Mouse (Mus musculus): ENCODE measurements at regions not wholly inside any gene's neighbourhood (a gene's known extent, or its start where the extent isn't known, plus 50 kb on each side); places are given as distances from the start of the nearest gene placed in this dataset.

DNA sequence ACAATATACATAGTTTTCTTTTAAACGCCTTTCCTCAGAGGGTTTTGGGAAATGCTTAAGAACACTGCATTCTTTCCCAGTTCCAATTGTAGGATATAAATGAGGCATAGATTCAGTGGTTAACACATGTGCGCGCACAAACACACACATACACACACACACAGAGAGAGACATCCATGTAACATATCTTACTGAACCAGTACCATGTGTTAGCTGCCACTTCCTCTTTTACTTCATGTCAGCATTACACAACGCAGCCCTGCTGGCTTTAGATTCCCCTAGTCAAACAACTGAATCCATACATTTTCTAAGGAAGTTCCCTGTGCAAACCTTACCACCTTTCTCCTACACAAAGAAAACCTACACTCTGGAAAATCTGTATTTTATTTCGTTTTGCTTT, 189.1 kb upstream of the Atp2b1 start:
- DNase-seq: no peak

GRCm38 (mm10) chr10:98727130-98727529, 187.1 kb upstream of the Atp2b1 start:
- no peak for DNase-seq

- DNase-seq: no peak
Measured at GRCm38 (mm10) chr10:98728396-98729030, 185.7 kb upstream of the Atp2b1 start.

GRCm38 (mm10) chr10:98733950-98734585, 180.1 kb upstream of the Atp2b1 start:
- no peak for DNase-seq

- DNase-seq: no peak
Measured at GRCm38 (mm10) chr10:98740507-98741147, 173.6 kb upstream of the Atp2b1 start.

DNA sequence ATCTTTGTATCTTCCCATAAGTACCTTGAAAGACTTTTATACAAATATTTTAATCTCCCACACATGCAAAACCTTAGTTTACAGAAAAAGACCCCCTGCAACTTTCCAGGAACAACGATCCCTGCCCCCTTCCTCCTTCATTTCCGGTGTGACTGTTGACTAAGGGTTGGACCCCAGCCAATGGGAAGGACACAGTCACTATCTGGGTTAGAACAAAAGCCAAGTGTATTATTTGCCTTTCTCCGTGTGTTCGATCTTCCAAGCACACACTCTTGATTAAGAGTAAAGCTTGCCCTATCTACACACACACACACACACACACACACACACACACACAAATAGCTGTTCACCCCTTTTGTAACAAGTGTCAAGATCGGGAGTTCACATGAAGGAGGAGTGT, 172.8 kb upstream of the Atp2b1 start:
- DNase-seq: peak; percentile 41

DNA sequence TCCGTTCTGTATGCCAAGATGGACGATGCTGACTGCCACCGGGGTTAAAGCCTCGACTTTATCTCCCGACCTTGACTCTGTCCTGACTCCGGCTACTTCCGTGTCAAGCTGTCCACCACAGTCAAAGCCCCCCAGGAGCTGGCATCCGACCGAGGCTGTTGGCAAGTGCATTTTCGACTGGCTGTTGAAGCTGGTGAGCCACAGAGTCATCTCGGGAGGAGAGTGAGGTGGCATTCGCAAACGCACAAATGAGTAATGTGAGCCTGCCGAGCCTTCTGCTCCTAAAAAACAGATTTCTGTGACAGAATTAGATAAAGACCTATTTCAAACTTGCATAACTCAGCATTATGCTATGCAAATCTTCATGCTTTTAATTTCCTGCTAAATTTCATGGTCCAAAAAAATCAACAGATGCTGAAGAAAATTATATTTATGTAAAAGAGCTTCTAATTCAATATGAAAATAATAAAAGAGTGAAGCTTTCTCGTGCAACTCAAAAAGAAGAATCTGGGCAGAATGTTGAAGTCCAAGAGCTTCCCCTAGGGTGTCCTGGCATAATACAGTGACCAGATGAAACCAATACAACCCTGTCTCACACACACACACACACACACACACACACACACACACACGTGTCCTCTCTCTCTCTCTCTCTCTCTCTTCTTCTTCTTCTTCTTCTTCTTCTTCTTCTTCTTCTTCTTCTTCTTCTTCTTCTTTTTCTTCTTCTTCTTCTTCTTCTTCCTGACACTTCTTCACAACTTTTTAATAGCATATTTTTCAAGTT, 171.2 kb upstream of the Atp2b1 start:
- DNase-seq: no peak

- DNase-seq: no peak
Measured at GRCm38 (mm10) chr10:98744246-98744645, 170.0 kb upstream of the Atp2b1 start.

- no peak for DNase-seq
Measured at GRCm38 (mm10) chr10:98744662-98745061, 169.5 kb upstream of the Atp2b1 start.

DNA sequence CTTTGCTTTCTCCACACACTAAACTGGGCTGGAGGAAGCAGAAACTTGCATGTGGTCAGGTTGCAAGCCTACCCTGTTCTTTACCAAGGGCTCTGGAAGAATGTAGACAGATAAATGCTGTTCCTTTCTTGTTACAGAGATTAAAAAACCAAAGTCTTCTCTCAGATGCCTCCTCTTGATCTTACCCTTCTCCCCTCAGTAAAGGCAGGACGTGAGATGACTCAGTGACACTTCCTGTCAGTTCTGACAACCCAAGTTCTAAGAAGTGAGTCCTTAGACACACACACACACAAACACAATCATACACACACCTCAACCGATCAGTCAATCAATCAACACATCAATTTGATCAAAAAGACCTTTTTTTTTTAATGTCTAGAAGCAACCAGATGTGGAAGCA, 168.8 kb upstream of the Atp2b1 start:
- DNase-seq: no peak

- no peak for DNase-seq
Measured at GRCm38 (mm10) chr10:98745861-98746260, 168.3 kb upstream of the Atp2b1 start.

DNA sequence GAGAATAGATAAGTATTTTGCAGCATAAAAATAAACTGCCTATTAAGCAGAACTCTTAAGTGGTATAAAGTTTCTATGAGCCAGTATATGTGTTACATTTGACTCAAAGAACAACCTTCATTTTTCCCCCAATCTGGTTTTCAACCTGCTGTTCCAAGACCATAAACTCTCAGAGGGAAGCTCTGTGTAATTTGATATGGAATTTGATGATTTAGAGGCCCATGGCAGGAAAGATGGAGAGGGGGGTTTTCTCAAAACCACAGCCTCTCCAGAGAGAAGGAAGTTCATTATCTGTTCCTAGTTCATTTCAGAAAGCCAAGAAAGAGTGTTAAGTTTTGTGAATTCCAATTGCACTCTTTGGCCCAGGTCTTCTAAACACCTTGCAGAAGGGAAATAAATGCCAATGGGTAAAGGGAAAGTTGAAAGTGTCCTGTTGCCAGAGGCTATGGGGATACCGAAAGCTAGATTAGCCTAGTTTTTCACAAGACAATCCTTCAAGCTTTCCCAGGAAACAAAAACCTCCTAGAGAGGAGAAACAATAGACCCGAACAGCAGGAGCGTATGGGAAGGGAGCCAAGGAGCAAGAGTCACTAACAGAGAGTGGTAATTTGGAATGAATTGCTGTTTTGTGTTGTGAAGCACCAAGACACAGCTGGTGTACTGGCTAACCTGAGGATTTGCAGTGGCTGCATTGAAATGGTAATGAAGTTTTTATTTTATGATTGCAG, 165.2 kb upstream of the Atp2b1 start:
- peak; percentile 19 for DNase-seq

DNA sequence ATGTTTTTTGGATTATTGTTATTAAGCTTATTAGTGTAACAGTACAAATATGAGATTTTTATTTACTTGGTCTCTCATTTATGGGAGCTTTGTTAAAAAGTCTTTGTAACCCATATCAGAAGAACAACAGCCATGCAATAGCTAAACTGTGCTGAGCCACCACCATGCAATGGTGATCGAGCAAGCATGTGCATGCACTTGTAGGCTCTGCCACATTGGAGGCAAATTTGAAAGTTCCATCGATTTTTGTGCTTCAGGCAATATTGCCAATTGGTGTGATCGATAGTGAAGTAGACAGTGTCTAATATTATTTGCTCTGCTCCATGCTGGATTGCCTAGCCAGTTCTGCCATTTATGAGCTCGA, 164.6 kb upstream of the Atp2b1 start:
- no peak for DNase-seq

- peak; percentile 28 for DNase-seq
Measured at GRCm38 (mm10) chr10:98751376-98752058, 162.7 kb upstream of the Atp2b1 start.

- no peak for DNase-seq
Measured at GRCm38 (mm10) chr10:98761080-98761479, 153.1 kb upstream of the Atp2b1 start.

GRCm38 (mm10) chr10:98765786-98766419, 148.3 kb upstream of the Atp2b1 start:
- no peak for DNase-seq

GRCm38 (mm10) chr10:98779783-98780182, 134.4 kb upstream of the Atp2b1 start:
- no peak for DNase-seq

- DNase-seq: no peak
Measured at GRCm38 (mm10) chr10:98780938-98781337, 133.3 kb upstream of the Atp2b1 start.

GRCm38 (mm10) chr10:98781888-98782351, 132.3 kb upstream of the Atp2b1 start:
- DNase-seq: peak; percentile 12

DNA sequence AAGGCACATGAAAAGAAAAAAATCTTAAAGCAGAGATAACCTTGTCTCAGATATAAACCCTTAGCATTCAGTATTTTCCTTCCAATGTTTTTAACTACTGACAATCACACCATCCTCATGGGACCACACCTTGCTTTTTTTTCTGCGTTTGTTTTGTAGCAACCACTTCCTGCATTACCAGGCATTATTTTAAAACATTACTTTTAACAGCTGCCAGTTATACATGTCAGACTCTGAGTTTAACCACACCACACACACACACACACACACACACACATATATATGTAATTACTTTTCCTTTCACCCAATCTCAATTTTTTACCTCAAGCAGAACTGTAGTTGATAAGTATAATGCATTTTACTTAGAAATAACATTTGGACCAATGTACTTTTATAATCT, 128.8 kb upstream of the Atp2b1 start:
- no peak for DNase-seq

GRCm38 (mm10) chr10:98786089-98786488, 128.1 kb upstream of the Atp2b1 start:
- DNase-seq: no peak

GRCm38 (mm10) chr10:98789763-98790162, 124.4 kb upstream of the Atp2b1 start:
- DNase-seq: no peak

Data from lung, postnatal 14 days (tissue).